Mouse (Mus musculus) telencephalon, adult 2 months (tissue): ENCODE data around the gene Olfr282.
"Not testable (repeated sequence)": the region's sequence is repeated elsewhere in the genome, so short reads cannot be mapped to it uniquely, and the experiment has no call there.

Experiments used
- DNase-seq: peaks from one replicate; pipeline ENCODE4 v3.0.0-alpha.2; 2011; ENCODE audit warnings: low read depth, low spot score

Olfr282 gene

DNA sequence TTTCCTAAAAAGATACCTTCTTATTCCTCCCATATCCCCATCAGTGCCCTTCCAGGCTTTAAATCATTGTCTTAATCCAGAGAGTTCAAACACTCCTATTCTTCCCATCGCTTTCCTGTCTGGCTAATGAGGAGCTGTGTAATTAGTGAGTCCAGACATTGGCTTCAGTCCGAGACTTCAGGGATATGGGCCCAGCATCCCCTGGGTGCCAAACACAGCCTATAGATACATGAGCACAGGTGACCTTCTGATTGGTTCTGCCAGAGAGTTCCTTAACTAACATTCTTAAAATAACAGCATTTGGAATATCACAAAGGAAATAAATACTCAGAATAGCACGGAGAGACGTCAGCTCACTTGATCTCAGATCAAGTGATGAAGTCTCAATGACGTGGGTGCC is at the start of gene Olfr282:
Gene Olfr282 (plus strand): TSS at position 301 of the 400 bp plus-strand sequence.
- not testable (repeated sequence) for DNase-seq

DNA sequence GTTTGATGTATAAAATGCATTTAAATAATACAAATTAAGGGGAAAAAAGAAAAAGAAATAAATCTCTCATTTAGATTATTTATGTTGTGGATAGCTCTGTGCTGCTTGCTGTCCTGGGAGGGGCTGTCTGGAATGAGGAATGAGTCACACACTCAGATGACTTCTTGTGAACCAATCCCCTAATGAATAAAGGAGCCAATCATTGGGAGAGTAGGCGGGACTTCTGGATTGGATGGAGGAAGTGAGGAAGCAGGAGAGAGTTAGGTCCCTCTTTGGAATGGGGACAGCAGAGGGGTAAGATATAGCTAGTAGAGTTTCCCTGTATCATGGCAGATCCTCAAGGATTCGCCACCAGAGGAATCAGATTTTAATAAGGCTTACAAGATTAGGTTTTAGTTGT is 43.4 kb upstream of the Olfr282 start:
- no peak for DNase-seq

DNA sequence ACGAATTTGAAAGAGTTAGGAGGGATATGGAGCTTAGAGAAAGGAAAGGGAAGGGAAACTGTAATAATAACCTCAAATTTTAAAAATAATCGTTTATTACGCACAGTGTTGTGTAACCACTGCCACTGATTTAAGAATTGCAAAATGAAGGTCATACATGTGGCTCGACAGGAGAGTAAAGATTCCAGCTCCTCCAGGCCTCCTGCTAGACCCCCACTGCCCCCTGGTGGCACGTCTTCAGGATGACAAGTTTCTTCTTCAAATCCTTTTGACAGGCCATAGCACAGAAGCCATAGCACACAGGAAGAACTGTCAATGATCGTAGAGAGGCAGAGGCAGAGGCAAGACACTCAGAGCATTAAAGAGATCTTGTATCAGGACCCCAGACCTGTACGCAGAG is 41.2 kb upstream of the Olfr282 start:
- DNase-seq: peak; percentile 72

DNA sequence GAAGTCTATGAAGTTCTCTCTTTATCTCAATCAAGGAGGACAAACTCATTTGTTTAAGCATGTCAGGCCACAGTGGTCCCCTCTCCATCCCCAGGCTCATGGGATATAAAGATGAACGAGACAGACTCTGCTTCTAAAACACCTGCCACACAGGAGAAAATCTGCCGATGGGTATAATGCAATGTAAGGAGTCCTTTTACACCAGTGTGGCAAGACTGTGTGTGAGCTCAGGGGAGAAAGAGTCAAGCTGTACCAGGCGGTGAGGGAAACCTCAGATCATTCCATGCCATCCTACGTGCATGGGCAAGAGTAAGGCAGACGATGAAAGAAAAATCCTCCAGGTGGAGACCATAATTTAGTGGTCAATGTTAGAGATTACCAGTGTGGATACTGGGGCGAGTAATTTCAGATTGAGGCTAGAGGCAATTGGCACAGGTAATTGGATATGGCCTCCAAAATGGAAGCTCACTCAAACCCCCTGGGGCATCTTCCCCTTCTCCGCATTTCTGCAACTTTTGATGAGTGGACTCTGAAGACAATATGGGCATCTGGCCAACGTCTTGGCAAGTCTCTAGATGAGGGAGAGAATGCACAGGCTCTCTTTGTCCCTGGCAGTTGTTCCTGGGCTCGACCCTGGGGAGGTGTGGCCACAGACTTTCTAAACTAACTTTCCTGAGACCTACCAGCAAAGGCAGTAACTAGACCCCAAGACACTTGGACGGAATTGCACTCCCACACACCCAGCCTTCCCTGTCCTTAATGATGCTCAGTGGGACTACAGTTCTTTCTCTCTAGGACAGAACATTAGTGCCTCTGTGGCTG is 39.7 kb upstream of the Olfr282 start:
- DNase-seq: no peak

DNA sequence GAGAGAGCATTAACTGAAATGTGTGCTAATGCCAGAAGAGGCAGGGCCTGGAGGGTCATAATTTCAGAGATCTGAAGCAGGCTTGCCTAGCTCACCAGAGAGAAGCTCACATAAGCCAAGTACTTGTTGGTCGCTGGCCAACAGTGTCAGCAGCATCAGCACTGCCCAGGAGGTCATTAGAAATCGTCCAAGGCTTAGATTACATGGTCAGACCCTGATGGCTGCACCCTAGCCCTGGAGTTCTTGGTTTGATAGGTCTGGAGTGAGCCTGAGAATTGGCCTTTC is 39.2 kb upstream of the Olfr282 start:
- DNase-seq: no peak

DNA sequence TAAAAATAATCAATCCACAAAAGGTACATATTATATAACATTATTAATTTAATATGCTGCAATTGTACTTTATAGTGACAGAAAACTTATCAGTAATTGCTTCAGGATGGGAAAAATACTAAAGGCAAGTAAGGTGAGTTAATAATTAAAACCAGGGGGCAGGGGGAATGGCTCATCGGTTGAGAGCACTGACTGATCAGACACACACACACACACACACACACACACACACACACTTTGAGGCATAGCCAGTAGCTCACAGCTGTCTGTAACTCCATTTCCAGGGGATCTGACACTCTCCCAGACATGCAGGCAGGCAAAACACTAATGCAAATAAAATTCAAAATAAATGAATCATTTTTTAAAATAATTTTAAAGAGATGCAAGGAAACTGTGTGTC is 33.9 kb upstream of the Olfr282 start:
- no peak for DNase-seq

DNA sequence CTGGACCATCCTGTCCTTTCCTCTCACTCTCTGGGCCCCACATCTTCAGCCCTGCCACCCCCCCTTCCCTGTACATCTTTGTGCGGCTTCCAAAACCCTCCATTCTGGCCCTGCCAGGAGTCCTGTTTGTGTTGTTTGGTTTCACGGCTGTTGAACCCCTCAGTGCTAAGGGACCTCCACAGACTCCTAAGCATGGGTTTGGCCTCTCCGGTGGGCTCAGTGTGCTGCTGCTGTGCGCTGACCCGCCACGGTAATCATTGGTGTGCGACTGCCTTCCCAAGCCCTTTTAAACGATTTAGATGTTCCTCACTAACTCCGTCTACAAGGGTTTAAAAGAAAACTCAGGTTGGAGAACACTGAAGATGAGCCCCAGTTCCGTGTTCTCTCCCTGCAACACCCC is 28.7 kb upstream of the Olfr282 start:
- DNase-seq: no peak

DNA sequence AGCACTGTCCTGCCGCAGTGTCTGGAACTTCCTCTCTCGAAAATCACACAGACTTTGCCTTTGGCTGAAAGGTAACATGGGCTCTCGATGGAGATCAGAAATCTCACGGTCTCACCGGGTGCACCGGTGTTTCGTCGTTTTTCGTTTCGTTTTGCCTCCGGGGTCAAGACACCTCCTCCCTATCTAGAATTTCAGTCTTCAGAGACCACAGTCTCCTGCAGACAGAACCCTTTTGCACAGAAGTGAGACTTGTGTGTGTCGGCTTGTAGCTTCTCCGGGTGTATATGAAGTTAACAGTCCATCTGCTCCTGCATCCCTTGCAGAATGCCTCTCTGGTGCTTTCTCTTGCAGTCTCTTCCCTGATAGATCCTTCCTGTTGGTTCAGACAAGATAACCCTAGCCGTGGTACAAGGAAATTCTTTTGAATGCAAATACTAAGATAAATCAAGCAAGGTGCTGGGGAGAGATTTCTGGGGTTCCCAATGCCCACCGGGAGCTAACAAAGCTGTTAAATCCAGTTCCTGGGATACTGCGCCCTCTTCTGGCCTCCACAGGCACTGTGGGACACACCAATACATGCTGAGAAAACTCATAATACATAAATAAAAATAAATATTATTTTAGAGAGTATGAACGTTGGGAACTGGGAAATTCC is 22.5 kb upstream of the Olfr282 start:
- DNase-seq: no peak

DNA sequence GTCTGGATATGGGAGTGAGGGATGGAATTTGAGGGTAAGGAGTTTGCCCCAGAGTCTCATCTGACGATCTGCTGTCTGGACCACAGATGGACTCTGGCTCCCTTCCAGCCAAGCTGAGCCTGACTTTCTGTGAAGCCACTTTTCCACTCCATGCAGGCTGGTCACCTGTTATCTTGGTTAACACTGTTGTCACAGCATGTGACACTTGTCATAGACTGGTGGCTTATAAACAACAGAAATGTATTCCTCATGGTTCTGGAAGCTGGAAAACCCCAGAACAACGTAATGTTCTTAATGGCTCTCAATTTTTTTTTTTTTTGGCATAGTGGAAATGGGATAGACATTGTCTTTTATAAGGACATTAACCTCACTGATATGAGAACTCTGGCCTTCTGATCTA is 21.4 kb upstream of the Olfr282 start:
- DNase-seq: no peak

DNA sequence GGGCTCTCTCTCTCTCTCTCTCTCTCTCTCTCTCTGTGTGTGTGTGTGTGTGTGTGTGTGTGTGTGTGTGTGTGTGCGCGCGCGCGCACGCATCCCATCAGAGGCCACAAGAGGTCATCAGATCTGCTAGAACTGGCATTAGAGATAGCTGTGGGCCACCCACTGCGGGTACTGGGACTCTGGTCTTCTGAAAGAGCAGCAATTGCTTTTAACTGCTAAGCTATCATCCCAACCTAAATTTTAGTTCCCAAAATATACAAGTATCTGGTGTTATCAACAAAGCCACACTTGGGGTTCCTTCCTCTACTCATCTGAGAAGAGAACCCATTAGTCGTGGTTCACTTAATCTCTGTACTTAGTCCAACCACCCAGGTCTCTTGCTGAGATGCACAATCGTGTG is 20.8 kb upstream of the Olfr282 start:
- DNase-seq: no peak

DNA sequence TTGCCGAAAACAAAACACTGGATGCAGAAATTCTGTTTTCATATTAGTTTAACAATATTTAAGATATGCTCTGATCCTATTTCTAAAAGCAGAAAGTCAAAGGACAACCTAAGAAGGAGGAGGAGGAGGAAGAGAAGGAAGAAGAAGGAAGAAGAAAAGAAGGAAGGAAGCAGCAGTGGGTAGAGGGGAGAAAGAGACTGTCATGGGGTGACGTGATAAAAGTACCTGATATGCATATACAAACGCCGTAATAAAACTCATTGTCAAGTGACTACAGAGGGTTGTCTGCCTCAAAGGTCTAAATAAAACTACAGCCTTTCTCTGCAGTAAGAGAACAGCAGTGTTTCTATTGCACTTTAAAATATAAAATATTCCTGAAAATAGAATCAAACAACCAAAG is 15.0 kb upstream of the Olfr282 start:
- DNase-seq: no peak

DNA sequence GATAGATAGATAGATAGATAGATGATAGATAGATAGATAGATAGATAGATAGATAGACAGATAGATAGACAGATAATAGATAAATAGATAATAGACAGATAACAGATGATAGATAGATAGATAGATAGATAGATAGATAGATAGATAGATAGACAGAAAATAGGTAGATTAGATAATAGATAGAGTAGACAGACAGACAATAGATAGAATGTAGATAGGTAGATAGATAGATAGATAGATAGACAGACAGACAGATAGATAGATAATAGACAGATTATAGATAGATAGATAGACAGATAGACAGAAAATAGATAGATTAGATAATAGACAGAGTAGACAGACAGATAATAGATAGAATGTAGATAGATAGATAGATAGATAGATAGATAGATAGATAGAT is 14.2 kb upstream of the Olfr282 start:
- DNase-seq: not testable (repeated sequence)

DNA sequence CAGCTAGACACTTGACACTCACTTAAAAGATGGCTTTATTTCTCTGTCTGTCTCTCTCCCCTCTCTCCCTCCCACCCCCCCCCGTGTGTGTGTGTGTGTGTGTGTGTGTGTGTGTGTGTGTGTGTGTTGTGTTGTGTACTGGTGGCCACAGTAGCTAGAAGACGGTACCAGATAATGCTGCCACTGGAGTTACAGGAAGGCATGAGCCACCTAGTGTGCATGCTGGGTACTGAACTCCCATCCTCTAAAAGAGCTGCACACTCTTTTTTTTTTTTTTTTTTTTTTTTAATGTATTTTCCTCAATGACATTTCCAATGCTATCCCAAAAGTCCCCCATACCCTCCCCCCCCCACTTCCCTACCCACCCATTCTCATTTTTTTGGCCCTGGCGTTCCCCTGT is 13.7 kb upstream of the Olfr282 start:
- not testable (repeated sequence) for DNase-seq

DNA sequence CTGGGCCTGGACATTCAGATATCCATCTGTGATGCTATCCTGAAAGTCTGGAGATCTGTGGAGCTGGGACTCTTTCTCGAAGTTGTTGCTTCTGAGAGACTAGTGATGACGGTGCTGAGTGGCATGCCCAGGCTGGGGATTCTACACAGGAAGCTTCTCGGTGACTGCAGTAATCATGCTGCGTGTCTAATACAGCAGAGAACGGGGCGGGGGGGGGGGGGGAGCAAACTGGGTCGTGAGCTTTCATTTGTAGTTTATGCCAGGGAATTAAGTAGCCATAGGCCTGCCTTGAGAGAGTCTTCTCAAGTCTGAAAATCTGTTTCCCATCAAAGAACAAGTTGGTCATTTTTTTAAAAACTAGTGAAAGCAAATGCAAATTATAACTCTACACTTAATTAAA is 12.9 kb upstream of the Olfr282 start:
- DNase-seq: no peak

DNA sequence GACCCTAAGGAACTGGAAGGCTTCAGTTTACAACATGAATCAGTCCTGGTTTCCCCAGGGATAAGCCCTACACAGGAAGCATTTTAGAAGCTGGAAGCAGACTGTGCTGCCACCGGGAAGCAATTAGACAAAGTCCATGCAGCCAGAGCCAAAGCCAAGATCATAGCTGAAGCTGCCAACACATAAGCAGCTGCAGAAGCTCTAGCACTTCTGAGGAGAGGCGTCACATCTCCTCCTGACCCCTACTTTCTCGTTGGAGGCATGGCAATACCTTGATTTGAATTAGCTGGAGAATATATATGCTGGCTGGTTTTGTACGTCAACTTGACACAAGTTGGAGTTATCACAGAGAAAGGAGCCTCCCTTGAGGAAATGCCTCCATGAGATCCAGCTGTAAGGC is 10.1 kb upstream of the Olfr282 start:
- DNase-seq: no peak

DNA sequence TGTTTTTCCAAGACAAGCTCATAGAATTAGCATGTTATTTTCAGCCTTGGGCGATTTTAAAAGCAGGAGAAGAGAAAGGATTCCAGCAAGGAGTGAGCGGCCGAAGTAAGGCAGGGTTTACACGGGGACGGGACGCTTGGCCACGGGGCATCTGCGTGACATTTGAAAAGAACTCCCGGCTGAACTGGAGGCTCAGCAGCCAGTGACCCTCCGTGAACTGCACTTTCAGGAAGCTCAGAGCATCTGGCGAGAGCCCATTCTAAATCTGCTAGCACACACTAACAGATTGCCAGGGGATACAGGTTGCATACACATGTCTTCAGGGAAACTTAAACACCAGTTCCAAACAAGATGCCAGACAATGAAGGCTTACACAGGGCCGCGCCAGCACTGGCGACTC is 6.7 kb upstream of the Olfr282 start:
- no peak for DNase-seq

DNA sequence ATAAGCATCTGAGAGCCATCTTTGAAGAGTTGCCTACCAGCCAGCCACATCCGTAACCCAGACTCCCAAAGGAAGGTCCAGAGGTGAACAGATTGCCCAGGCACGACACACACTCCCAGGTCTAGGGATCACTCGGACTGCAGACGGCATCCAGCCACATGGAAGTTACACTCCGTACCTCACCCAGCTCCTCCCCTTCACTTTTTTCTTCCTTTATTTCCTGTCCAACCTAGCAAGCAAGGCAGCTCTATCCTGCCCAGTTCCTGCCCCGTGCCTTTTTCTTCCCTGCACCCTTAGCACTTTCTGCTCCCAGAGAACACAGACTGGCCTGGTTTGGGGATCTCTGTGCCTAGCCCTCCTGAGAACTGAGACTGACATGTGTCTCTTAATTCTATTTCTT is 6.3 kb upstream of the Olfr282 start:
- no peak for DNase-seq

DNA sequence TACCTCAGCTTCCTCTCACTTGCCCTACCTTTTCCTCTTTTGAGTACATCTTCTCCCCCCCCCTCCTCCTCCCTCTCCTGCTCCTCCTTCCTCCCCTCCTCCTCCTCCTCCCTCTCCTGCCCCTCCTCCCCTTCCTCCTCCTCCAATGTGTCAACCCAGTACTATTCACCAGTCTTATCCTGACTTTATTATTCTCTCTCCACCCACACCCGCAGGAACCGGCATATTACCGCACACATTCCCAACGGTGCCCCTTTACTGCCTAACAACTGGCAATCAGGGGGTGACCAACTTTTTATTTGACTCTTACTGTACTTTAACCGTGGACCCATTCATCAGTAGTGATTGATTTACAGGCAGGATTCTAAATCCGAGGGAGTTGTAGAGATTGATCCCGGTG is 5.8 kb upstream of the Olfr282 start:
- DNase-seq: no peak

DNA sequence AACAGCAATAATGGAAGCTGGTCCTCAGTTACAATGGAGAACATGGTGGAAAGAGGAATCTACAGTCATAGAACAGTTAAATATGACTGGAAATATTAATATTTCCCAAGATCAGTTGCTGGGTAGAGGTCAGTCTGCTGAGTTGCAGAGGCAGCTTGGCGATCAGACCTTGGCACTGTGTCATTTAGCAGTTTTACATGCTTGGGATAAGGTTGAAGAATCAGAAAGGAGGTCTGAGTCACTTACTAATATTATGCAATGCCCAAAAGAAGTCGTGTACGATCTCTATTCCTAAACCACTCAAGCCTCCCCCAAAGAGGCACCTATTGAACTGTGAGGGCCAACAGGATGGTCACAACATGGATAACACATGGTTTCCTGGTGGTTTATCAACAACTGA is 13.5 kb downstream of the Olfr282 start:
- no peak for DNase-seq

DNA sequence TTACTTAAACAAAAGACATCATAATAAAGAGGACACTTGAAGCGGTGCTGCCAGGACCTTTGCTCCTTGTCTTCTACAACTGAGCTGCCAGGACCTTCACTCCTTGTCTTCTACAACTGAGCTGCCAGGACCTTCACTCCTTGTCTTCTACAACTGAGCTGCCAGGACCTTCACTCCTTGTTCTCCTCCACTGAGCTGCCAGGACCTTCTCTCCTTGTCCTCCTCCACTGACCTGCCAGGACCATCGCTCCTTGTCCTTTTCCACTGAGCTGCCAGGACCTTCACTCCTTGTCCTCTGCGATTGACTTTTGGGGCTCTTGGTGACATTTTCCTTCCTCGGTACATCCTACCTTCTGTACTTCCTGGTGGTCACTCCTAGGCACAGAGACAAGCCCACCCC is 17.5 kb downstream of the Olfr282 start:
- no peak for DNase-seq

DNA sequence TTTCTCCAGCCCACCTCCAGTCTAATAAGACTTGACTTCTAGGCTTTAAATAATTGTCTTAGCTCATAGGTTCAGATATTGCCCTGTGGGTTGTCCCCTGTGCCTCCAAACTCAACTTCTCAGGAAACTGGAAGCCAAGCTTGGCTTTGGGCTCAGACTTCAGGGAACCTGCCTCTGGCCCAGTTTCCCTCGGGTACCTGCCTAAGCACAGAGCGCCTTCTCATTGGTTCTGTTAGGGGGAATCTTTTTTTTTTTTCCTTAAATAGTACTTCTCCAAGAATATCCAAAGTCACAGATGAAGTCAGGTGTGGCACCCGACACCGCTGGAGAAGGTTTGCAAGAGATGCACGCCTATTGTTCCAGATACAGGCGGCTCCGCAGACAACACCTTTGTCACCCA is 21.3 kb downstream of the Olfr282 start, which contains the start of gene Olfr281:
Gene Olfr281 (plus strand): TSS at position 301 of the 400 bp plus-strand sequence.
- no peak for DNase-seq

DNA sequence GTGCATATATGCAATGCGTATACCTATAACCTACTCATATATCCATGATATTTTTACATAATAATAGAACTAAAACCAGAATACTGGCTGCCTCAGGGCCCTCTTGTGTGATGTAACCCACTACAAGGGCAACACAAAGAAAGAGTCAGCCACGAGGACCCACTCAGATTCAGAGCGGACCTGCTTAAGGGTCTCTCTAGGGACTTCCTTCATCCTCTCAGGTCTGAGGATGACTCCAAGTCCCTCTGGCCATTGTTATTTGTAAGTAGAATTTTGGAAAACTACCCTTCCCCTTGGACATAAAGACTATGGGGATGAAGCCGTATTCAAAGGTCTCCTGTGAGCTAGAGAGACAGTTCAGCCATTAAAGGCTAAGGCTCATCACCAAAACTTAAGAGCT is 38.6 kb downstream of the Olfr282 start, which contains the start of gene OR5BS1P:
Gene OR5BS1P (plus strand): TSS at position 301 of the 400 bp plus-strand sequence.
- no peak for DNase-seq

DNA sequence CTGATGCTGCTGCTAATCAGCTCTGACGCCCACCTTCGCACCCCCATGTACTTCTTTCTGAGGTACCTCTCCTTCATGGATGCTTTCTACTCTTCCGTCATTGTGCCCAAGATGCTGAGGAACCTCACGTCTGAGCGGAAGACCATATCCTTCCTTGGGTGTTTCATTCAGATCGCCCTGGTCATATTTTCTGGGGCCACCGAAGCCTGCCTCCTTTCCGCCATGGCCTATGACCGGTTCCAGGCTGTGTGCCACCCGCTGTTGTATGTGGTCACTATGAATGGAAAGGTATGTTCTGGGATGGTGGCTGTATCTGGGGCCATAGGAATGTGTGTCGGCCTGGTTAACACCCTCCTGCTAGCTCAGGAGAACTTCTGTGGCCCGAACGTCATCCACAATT is 40.5 kb downstream of the Olfr282 start:
- no peak for DNase-seq
